Mouse (Mus musculus) brain, embryonic 14.5 days (tissue): ENCODE results near the gene Ssr4.
"Not testable (repeated sequence)": the region's sequence is repeated elsewhere in the genome, so short reads cannot be mapped to it uniquely, and the experiment has no call there.

Source experiments
- CTCF ChIP-seq: fragments of 200-500 bp; IDR thresholded peaks from 2 replicates; pipeline ENCODE4 v1.5.1; 2012; ENCODE audit warnings: inconsistent platforms, mild to moderate bottlenecking, moderate library complexity, borderline replicate concordance; ENCODE audit not compliant: insufficient read depth, insufficient read length; ENCODE audit errors: extremely low read depth
- POLR2A ChIP-seq: fragments of 200-500 bp; IDR thresholded peaks from 2 replicates; pipeline ENCODE4 v1.6.1; 2012; ENCODE audit warnings: mild to moderate bottlenecking, inconsistent platforms, borderline replicate concordance; ENCODE audit not compliant: poor library complexity, insufficient read depth, insufficient read length, severe bottlenecking; ENCODE audit errors: extremely low read depth

- TF ChIP-seq POLR2A, CTCF: not testable (repeated sequence)
Observed at GRCm38 (mm10) chrX:73739841-73740240, 47.0 kb upstream of the Ssr4 start.
